Mouse (Mus musculus): ENCODE measurements around the gene Arrb1.

- peak; percentile 7; the same call in 1 of the 2 replicates for TF ChIP-seq POLR2A (IDR thresholded peaks at IDR 0.05; ENCODE audit: extremely low read depth, insufficient read depth, low read length)
- no peak for TF ChIP-seq CTCF (IDR thresholded peaks at IDR 0.05; ENCODE audit: low read depth, low read length)
Observed at GRCm38 (mm10) chr7:99626376-99627270, 91.4 kb downstream of the Arrb1 start, which contains the start of gene Tpbgl.

All from liver, adult 2 months (tissue).